ENCODE assay signal across 19 mouse cellular contexts in genomic region chr5:133970421-133970914, GRCm38 (mm10).
DNase-seq lines count a peak whose midpoint lies in the region; ATAC-seq and TF ChIP-seq lines count a peak whose summit lies in the region.
"Had no signal": no experiment of that assay in that cellular context is flagged by ENCODE, and none has a peak within 500 bp of the region (broad histone marks: within the 10 kb centered on the region; RNA-seq: fewer than 3 reads in every experiment).

No protein-coding gene starts in this region.

- H3K27me3 ChIP-seq in heart, embryonic 10.5 days (ENCODE audit: insufficient read depth, poor library complexity, severe bottlenecking), result 0 out of 2 replicates have a peak, but pooled peaks cover 10% of the 10 kb centered on the region
- H3K27me3 ChIP-seq in midbrain, embryonic 15.5 days (replicated peaks), result no peaks in the 10 kb centered on the region
- H3K27me3 ChIP-seq in midbrain, embryonic 10.5 days (ENCODE audit: low read depth, poor library complexity, severe bottlenecking), result peaks cover 37% of the 10 kb centered on the region
- H3K27me3 ChIP-seq: embryonic facial prominence, embryonic 12.5 days had no signal

- H3K9ac ChIP-seq in midbrain, embryonic 15.5 days, result no peak overlapping the region
- H3K9ac ChIP-seq: embryonic facial prominence, embryonic 12.5 days; forebrain, embryonic 13.5 days; forebrain, postnatal 0 days had no signal

- 55% methylated on average over 12 of the region's 12 CpGs for WGBS in heart, embryonic 10.5 days
- 71% methylated on average over 12 of the region's 12 CpGs for whole genome bisulfite sequencing in midbrain, embryonic 15.5 days
- WGBS in midbrain, embryonic 10.5 days, result 88% methylated on average over 12 of the region's 12 CpGs

- no peaks in the 10 kb centered on the region for H3K36me3 ChIP-seq in heart, embryonic 10.5 days
- no peaks in the 10 kb centered on the region for H3K36me3 ChIP-seq in midbrain, embryonic 15.5 days (replicated peaks)
- no peaks in the 10 kb centered on the region for H3K36me3 ChIP-seq in midbrain, embryonic 10.5 days
- H3K36me3 ChIP-seq: embryonic facial prominence, embryonic 10.5 days; embryonic facial prominence, embryonic 12.5 days had no signal

- H3K27ac ChIP-seq in heart, embryonic 10.5 days, result no peak overlapping the region
- H3K27ac ChIP-seq in midbrain, embryonic 15.5 days, result no peak overlapping the region
- H3K27ac ChIP-seq in midbrain, embryonic 10.5 days (replicated peaks), result no peak overlapping the region
- H3K27ac ChIP-seq: embryonic facial prominence, embryonic 10.5 days; embryonic facial prominence, embryonic 12.5 days; forebrain, embryonic 13.5 days had no signal

- no peak for TF ChIP-seq CTCF in brain, embryonic 14.5 days (IDR thresholded peaks at IDR 0.05; ENCODE audit: borderline replicate concordance, extremely low read depth, insufficient read depth, insufficient read length)

- H3K4me1 ChIP-seq in heart, embryonic 10.5 days, result peaks cover 3% of the 10 kb centered on the region; the same call in 1 of the 2 replicates
- 0 out of 2 replicates have a peak, but pooled peaks cover 2% of the 10 kb centered on the region for H3K4me1 ChIP-seq in midbrain, embryonic 15.5 days
- H3K4me1 ChIP-seq in midbrain, embryonic 10.5 days, result no peaks in the 10 kb centered on the region
- H3K4me1 ChIP-seq: embryonic facial prominence, embryonic 10.5 days; embryonic facial prominence, embryonic 12.5 days; forebrain, embryonic 13.5 days had no signal

- ATAC-seq in midbrain, embryonic 15.5 days (replicated peaks), result peak; percentile 54; the same call in 1 of the 2 replicates
- ATAC-seq: forebrain, embryonic 13.5 days; forebrain, postnatal 0 days had no signal

- DNase-seq in heart, embryonic 10.5 days (ENCODE audit: low spot score), result peak; percentile 75
- DNase-seq in heart, postnatal 36 days, result no peak
- DNase-seq in midbrain, embryonic 10.5 days (ENCODE audit: low spot score), result no peak
- DNase-seq in brain, adult 2 months (ENCODE audit: low read depth, low spot score), result peak; percentile 5
- peak; percentile 60 for DNase-seq in brain, embryonic 14.5 days (ENCODE audit: low read depth)
- DNase-seq in cerebellum, adult 9-10 months, result no peak
- DNase-seq: adrenal gland, adult 2 months; adrenal gland, postnatal 10 days; adrenal gland, postnatal 25 days; cerebellum, adult 11 months; cerebellum, adult 18-20 months; cerebellum, adult 8-10 months; cerebellum, postnatal 10 days; cerebellum, postnatal 25 days; forebrain, postnatal 0 days had no signal

- no peaks in the 10 kb centered on the region for H3K9me3 ChIP-seq in heart, embryonic 10.5 days
- peaks cover 10% of the 10 kb centered on the region; the same call in 1 of the 2 replicates for H3K9me3 ChIP-seq in midbrain, embryonic 15.5 days
- H3K9me3 ChIP-seq in midbrain, embryonic 10.5 days (replicated peaks), result peaks cover 6% of the 10 kb centered on the region; the same call in 1 of the 2 replicates

- TF ChIP-seq POLR2A in brain, embryonic 14.5 days (IDR thresholded peaks at IDR 0.05; ENCODE audit: borderline replicate concordance, extremely low read depth, insufficient read depth, insufficient read length, poor library complexity, severe bottlenecking), result no peak

- H3K4me3 ChIP-seq in heart, embryonic 10.5 days, result no peak overlapping the region
- no peak overlapping the region for H3K4me3 ChIP-seq in midbrain, embryonic 15.5 days
- H3K4me3 ChIP-seq in midbrain, embryonic 10.5 days, result no peak overlapping the region
- H3K4me3 ChIP-seq: embryonic facial prominence, embryonic 10.5 days; embryonic facial prominence, embryonic 12.5 days; forebrain, embryonic 13.5 days had no signal

- H3K4me2 ChIP-seq in midbrain, embryonic 15.5 days, result no peak overlapping the region
- H3K4me2 ChIP-seq: embryonic facial prominence, embryonic 12.5 days; forebrain, embryonic 13.5 days had no signal

- intact Hi-C loops in heart, postnatal 36 days (cut with DNase I), result no loop called here

Comparison
In these comparisons a context has a peak if more than half of its experiments do, and no peak if none do; other contexts are left out.
1. DNase-seq: peak in heart, embryonic 10.5 days (single experiment), brain, adult 2 months (single experiment) and brain, embryonic 14.5 days (single experiment); none in heart, postnatal 36 days (0 of 2), midbrain, embryonic 10.5 days (single experiment) and cerebellum, adult 9-10 months (single experiment).